Mouse (Mus musculus) limb, embryonic 15.5 days (tissue): ENCODE measurements around the gene Lsp1. TPM values are rescaled to one million over a fixed set of nuclear protein-coding genes. Genes with fewer than 3 reads are reported as not detected.
A peak's percentile ranks its signal among the peaks of the same experiment; 100 is the strongest.

Source experiments
- ATAC-seq: fragments of 200-750 bp; cut with Nextera tagmentation; 2 replicates; pipeline ENCODE4 v1.8.0; 2017; ENCODE audit warnings: low read depth, moderate TSS enrichment; ENCODE audit not compliant: insufficient number of reproducible peaks, low FRiP score, low TSS enrichment
- H3K27ac ChIP-seq: fragments of 300-500 bp; sonication (generic); 2 replicates; pipeline ENCODE4 v1.5.1; 2015; ENCODE audit warnings: moderate library complexity, mild to moderate bottlenecking, inconsistent platforms
- H3K27me3 ChIP-seq: fragments of 300-500 bp; sonication (generic); 2 replicates; pipeline ENCODE4 v1.6.1; 2015; ENCODE audit warnings: inconsistent platforms
- H3K36me3 ChIP-seq: fragments of 300-500 bp; sonication (generic); 2 replicates; pipeline ENCODE4 v1.6.1; 2015; ENCODE audit warnings: inconsistent platforms
- H3K4me1 ChIP-seq: fragments of 300-500 bp; sonication (generic); 2 replicates; pipeline ENCODE4 v1.6.1; 2015; ENCODE audit warnings: inconsistent platforms
- H3K4me2 ChIP-seq: fragments of 300-500 bp; sonication (generic); 2 replicates; pipeline ENCODE4 v1.6.1; 2015; ENCODE audit warnings: mild to moderate bottlenecking, inconsistent platforms
- H3K4me3 ChIP-seq: fragments of 300-500 bp; sonication (generic); 2 replicates; pipeline ENCODE4 v1.5.1; 2015; ENCODE audit warnings: mild to moderate bottlenecking, inconsistent platforms
- H3K9ac ChIP-seq: fragments of 300-500 bp; sonication (generic); 2 replicates; pipeline ENCODE4 v1.6.1; 2015; ENCODE audit warnings: inconsistent platforms
- H3K9me3 ChIP-seq: fragments of 300-500 bp; sonication (generic); 2 replicates; pipeline ENCODE4 v1.6.1; 2016; ENCODE audit warnings: inconsistent platforms
- WGBS: fragments of 180-500 bp; shearing (Covaris S2); methylation state at CpG from one replicate; pipeline ENCODE4 v1.1.7; 2015; 5-methylcytosine and 5-hydroxymethylcytosine counted together
- polyA plus RNA-seq: library from polyadenylated mRNA; unstranded; fragments of >200 nt; fragmentation: Nextera tagmentation; extraction: Ambion mirVana; gene quantifications from 2 replicates; pipeline ENCODE4 v1.2.1, GENCODE M21; 2015

The Lsp1 gene
- polyA plus RNA-seq, 1 experiment from 2014 or later: 57.3 TPM

DNA sequence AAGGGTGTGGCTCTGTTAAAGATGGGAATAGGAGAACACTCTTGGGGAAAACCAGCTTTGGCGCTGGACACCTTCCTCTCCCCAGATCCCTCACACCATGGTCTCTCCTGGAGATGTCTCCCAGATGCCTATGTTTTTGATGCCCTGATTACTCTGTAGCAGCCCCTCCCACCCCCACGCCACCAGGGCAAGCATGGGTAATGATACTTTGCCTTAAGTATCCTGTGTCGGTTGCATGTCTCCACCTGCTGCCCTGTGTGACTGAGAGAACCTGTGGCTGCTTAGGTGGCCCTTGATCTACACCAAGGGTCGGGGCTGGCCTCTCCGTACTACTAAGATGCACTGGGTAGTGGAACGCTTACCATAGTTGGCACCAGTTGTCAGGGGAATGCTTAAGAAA, 17.4 kb downstream of the Lsp1 start:
- H3K9ac ChIP-seq: no peak overlapping the region
- H3K4me1 ChIP-seq: peaks cover 68% of the 10 kb centered on the region
- peak overlapping the region; percentile 11; the same call in 1 of the 2 replicates for H3K27ac ChIP-seq

DNA sequence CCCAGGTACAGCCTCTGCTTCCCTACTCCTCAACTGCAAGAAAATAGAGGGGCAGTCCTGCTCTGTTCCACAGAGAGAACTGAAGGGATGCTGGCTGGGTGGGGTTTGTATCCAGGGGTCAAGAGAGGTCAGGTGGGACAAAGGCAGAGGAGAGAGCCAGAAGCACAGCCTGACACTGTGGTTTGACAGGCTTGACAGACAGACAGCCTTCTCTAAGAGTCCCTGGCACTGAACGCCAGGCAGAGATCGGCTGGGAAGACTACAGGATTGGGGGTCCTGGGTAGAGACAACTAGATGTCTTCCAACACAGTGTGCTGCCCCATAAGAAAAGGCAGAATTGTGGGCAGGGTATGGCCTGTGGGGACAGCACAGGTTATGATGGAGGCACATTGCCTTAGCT, 18.0 kb downstream of the Lsp1 start:
- ATAC-seq: no peak
- Histone ChIP-seq H3K9ac (no peak overlapping the region), H3K9me3 (no peaks in the 10 kb centered on the region), H3K27ac (peak overlapping the region; percentile 97), H3K4me3 (no peak overlapping the region), H3K4me2 (no peak overlapping the region), H3K27me3 (no peaks in the 10 kb centered on the region), H3K4me1 (peaks cover 73% of the 10 kb centered on the region), H3K36me3 (no peaks in the 10 kb centered on the region)
- 88% methylated on average over 2 of the region's 2 CpGs for WGBS

More for the DNA sequence above, 17.4 kb downstream of the Lsp1 start:
- Histone ChIP-seq H3K4me2 (no peak overlapping the region), H3K9me3 (no peaks in the 10 kb centered on the region), H3K36me3 (no peaks in the 10 kb centered on the region), H3K4me3 (no peak overlapping the region), H3K27me3 (no peaks in the 10 kb centered on the region)
- WGBS: 86% methylated on average over 6 of the region's 6 CpGs
- no peak for ATAC-seq

DNA sequence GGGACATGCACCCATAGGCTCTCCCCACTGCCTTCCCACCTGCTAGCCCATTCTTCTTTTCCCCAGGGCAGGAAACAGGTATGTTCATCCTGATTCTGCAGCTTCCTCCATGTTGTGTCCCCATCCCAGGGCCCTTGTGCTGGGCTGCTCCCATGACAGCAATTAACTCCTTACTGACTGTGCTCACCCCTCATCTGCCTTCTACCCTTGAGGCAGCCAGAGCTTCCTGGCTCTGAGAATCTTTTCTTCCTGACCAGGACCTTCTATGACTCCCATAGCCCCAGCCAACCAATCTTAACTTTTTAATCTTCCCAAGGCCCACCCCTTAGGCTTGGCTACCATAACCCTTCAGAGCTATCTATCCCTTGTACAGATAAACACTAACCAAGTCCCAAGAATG, 18.7 kb downstream of the Lsp1 start:
- Histone ChIP-seq H3K4me3 (no peak overlapping the region), H3K27ac (peak overlapping the region; percentile 97; the same call in 1 of the 2 replicates), H3K9me3 (no peaks in the 10 kb centered on the region), H3K4me1 (peaks cover 77% of the 10 kb centered on the region), H3K9ac (no peak overlapping the region), H3K4me2 (no peak overlapping the region), H3K27me3 (no peaks in the 10 kb centered on the region), H3K36me3 (no peaks in the 10 kb centered on the region)
- no peak for ATAC-seq

DNA sequence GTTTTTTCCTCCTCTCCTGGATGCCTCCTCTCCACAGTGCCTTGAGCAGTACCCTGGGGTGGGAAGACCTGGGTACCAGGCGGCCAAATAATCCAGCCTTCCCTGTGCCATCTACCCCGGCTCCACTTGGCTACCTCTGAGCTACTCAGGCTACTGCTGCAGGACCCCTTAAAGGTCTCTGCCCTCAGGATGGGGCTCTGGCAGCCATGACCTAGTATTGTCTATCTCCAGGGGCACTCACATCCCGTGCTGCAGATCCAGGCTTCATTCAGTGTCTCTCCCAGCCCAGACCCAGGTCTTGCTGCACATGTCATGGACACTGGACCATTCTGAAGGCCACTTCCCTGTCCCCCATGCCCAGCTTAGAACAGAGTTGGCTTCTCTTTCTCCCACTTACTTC, 19.3 kb downstream of the Lsp1 start:
- no peak overlapping the region for H3K4me2 ChIP-seq
- H3K9ac ChIP-seq: no peak overlapping the region
- no peak for ATAC-seq
- no peaks in the 10 kb centered on the region for H3K27me3 ChIP-seq
- no peaks in the 10 kb centered on the region for H3K9me3 ChIP-seq
- H3K36me3 ChIP-seq: no peaks in the 10 kb centered on the region
- H3K4me3 ChIP-seq: no peak overlapping the region
- peak overlapping the region; percentile 97 for H3K27ac ChIP-seq
- 91% methylated on average over 3 of the region's 3 CpGs for WGBS
- H3K4me1 ChIP-seq: peaks cover 77% of the 10 kb centered on the region

DNA sequence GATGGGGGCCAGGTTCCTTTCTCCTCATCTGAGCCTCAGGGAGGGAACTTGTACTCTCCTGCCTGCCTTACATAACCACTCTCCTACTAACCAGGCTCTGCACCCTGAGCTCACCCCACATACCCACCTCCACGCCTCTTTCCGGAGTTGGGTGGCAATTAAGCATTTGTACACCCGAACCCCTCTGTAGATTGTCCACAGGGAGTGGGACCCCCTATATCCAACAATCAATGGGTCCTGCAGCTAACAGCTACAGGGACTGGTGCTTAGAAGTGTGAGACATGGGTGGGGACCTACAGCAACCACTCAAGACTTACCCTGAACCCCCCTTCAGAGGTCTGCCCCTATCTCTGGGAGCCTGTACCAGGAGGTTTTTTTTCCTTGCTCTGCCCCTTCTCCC, 20.1 kb downstream of the Lsp1 start:
- Histone ChIP-seq H3K4me1 (peaks cover 77% of the 10 kb centered on the region), H3K27me3 (no peaks in the 10 kb centered on the region), H3K9ac (no peak overlapping the region; the same call in 1 of the 2 replicates), H3K27ac (peak overlapping the region; percentile 97), H3K4me2 (no peak overlapping the region), H3K4me3 (no peak overlapping the region), H3K36me3 (0 out of 2 replicates have a peak, but pooled peaks cover 2% of the 10 kb centered on the region), H3K9me3 (no peaks in the 10 kb centered on the region)
- ATAC-seq: no peak
- 83% methylated on average over 3 of the region's 3 CpGs for WGBS

DNA sequence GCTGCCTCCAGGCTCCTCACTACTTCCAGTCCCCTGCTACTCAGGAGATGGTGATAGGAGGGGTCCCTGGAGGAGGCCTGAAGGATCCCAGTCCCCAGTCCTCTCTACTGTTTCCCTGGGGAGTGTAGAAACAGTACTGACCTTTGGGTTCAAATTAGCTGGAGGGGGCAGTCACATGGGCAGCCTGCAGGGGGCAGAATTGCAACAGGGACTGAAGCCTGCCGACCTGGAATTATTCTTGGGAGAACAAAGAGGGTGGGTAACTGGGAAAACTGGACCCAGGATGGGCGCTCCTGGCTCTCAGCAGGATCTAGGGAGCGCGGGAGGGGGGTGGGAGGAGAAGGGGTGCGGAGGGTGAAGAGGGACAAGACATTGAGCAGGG, 20.6 kb downstream of the Lsp1 start:
- Histone ChIP-seq H3K9me3 (no peaks in the 10 kb centered on the region), H3K27me3 (no peaks in the 10 kb centered on the region), H3K9ac (peak overlapping the region; percentile 26; the same call in 1 of the 2 replicates), H3K4me2 (peak overlapping the region; percentile 36), H3K4me3 (peak overlapping the region; percentile 14), H3K4me1 (peaks cover 81% of the 10 kb centered on the region), H3K36me3 (0 out of 2 replicates have a peak, but pooled peaks cover 2% of the 10 kb centered on the region), H3K27ac (peak overlapping the region; percentile 97)
- 6% methylated on average over 5 of the region's 5 CpGs for WGBS
- no peak for ATAC-seq

DNA sequence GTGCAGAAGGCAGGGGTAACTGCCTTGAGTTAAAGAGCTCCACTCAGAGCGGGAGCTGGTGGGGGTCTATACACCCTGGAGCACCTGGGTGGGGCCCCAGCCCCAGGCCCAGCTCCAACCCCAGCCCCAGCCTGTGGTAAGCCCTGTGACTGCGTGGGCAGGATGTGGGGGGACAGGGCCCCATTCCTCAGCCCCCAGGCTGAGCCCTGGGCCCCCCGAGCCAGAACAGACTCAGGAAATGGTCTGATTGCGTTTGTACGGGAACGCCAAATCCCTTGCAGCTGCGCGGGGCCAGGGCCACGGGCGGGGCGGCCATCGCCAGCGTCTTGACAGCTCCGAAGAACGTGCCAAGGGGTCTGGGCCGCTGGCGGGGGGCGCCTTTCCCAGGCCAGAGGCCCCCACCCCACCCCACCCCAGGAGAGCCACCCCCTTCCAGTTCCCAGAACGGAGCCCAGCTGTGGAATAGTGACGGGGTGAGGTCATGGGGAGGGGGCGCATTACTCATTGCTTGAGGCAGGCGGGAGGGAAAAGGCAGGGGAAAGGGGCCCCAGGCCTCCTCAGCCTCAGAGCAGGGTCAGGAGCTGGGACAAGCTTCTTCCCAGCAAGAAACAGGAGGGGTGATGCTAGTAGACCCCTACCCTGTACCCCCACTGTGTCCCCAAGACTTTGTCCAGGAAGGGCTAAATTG, 21.1 kb downstream of the Lsp1 start:
- H3K4me2 ChIP-seq: peak overlapping the region; percentile 36
- WGBS: 2% methylated on average over 22 of the region's 22 CpGs
- peak; percentile 84 for ATAC-seq
- H3K9ac ChIP-seq: peak overlapping the region; percentile 26; the same call in 1 of the 2 replicates
- H3K4me3 ChIP-seq: peak overlapping the region; percentile 14
- peak overlapping the region; percentile 97 for H3K27ac ChIP-seq
- no peaks in the 10 kb centered on the region for H3K27me3 ChIP-seq
- H3K4me1 ChIP-seq: peaks cover 82% of the 10 kb centered on the region
- H3K36me3 ChIP-seq: 0 out of 2 replicates have a peak, but pooled peaks cover 2% of the 10 kb centered on the region
- no peaks in the 10 kb centered on the region for H3K9me3 ChIP-seq

DNA sequence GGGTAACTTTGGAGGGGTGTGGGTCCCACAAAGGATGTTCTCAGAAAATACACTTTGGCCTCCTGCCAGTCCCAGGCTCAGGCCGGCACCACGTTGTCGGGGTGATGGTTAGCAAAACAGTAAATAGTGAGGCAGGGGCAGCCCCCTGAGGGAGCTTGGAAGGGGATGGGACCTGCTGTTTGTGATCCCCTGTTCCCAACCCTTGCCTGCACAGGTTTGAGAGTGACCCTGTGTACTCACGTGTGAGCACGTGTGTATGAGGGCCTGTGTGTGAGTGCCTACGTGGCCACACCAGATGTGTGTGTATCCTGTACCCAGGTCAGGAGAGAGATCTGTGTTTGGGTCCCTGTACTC, 21.6 kb downstream of the Lsp1 start:
- H3K4me2 ChIP-seq: peak overlapping the region; percentile 36
- WGBS: 2% methylated on average over 6 of the region's 6 CpGs
- H3K4me1 ChIP-seq: peaks cover 82% of the 10 kb centered on the region
- 0 out of 2 replicates have a peak, but pooled peaks cover 2% of the 10 kb centered on the region for H3K36me3 ChIP-seq
- H3K27ac ChIP-seq: peak overlapping the region; percentile 97
- 0 out of 2 replicates have a peak overlapping the region, but pooled peaks have one; percentile 8 for H3K4me3 ChIP-seq
- peak overlapping the region; percentile 26; the same call in 1 of the 2 replicates for H3K9ac ChIP-seq
- H3K27me3 ChIP-seq: no peaks in the 10 kb centered on the region
- H3K9me3 ChIP-seq: no peaks in the 10 kb centered on the region
- 0 out of 2 replicates have a peak, but pooled peaks have one; percentile 5 for ATAC-seq

DNA sequence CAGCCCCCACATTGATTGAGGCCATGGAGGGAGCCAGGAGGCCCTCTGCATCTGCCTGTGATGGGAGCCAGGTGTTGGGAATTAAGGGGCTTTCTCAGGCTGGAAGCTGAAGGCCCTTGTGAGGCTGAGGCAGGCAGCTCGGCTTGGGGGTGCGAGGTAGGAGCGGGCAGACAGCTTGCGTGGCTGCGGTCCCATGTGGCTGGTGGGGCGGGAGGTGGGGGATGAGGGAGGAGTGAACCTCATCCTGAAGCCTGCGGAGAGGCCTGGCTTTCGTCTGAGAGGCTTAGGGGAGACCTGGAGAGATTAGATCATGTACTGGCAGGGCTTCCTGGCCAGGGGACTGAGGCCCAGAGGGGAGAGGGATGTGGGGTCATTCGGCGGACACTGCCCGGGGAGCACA, 22.5 kb downstream of the Lsp1 start:
- ATAC-seq: peak; percentile 4; the same call in 1 of the 2 replicates
- 15% methylated on average over 11 of the region's 11 CpGs for WGBS
- Histone ChIP-seq H3K36me3 (0 out of 2 replicates have a peak, but pooled peaks cover 2% of the 10 kb centered on the region), H3K4me1 (peaks cover 87% of the 10 kb centered on the region), H3K27me3 (no peaks in the 10 kb centered on the region), H3K9me3 (no peaks in the 10 kb centered on the region), H3K9ac (no peak overlapping the region), H3K4me2 (no peak overlapping the region), H3K4me3 (no peak overlapping the region), H3K27ac (peak overlapping the region; percentile 97)

DNA sequence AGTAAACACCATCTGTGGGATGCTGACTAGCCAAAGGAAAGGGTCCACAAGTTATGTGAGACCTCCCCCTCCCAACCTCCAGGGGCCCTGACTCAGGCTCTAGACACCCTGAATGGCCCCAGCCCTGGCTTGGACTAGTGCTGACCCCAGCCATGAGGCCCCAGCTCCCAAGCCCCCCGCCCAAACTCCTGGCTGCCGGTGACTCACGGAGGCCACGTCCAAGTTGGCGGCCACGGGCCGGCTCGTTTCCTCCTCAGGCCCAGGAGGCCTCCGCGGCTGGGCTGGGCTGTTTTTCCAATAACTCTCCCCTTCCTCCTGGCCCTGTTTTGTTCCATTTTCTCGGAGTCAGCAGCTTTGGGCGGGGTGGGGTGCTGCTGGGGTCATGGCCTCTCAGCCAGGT, 24.2 kb downstream of the Lsp1 start:
- no peak for ATAC-seq
- H3K27me3 ChIP-seq: no peaks in the 10 kb centered on the region
- no peak overlapping the region for H3K4me2 ChIP-seq
- H3K4me3 ChIP-seq: no peak overlapping the region
- no peaks in the 10 kb centered on the region for H3K9me3 ChIP-seq
- peak overlapping the region; percentile 97 for H3K27ac ChIP-seq
- H3K36me3 ChIP-seq: peaks cover 14% of the 10 kb centered on the region
- 39% methylated on average over 12 of the region's 12 CpGs for WGBS
- peaks cover 92% of the 10 kb centered on the region for H3K4me1 ChIP-seq
- H3K9ac ChIP-seq: no peak overlapping the region

DNA sequence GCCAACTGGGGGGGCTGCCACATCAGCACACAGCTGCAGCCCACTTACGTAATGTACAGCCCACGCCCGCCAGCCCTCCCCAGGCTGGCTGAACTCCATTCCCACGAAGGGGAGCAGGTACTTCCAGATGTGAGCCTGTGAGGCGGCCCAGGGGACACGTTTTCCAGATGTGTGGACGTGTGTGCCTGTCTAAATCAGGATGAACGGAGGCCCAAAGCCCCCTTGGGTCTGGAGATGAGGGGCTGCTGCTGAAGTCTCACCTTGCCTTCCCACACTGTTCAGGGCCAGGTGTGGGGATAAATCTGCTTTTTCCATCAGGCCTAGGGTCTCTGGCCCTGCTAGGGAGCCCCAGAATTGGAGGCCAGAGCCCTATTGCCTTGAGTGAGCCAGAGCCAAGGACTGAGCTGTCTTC, 26.1 kb downstream of the Lsp1 start:
- Histone ChIP-seq H3K27me3 (no peaks in the 10 kb centered on the region), H3K9ac (no peak overlapping the region), H3K9me3 (no peaks in the 10 kb centered on the region), H3K4me3 (no peak overlapping the region), H3K4me2 (0 out of 2 replicates have a peak overlapping the region, but pooled peaks have one; percentile 10), H3K4me1 (peaks cover 73% of the 10 kb centered on the region), H3K27ac (peak overlapping the region; percentile 97), H3K36me3 (peaks cover 31% of the 10 kb centered on the region)
- 25% methylated on average over 8 of the region's 8 CpGs for WGBS
- ATAC-seq: 0 out of 2 replicates have a peak, but pooled peaks have one; percentile 16

DNA sequence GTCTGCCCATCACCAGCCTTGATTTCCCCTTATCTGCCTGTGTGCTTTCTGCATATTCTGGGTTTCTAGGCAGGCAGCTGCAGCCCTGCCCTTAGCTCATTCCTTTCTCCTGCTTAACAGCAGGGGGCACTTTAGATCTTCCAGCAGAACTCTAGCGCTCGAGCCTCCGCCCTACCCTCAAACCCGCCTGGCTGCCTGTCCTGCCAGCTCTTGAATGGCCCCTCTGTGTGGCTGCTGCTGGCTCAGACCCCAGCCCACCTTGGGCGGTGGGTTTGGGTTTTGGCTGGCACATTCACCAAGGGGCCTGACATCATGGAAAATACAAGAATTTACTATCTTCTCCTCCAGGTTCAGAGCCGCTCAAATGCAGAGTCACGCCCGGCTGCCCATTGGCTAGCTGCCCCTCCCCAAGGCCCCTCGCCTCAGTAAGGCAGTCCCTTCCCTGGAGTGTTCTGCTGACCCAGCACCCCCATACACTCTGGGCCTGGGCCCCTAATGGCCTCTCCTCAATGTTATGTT, 26.8 kb downstream of the Lsp1 start:
- peak; percentile 77 for ATAC-seq
- Histone ChIP-seq H3K27ac (peak overlapping the region; percentile 97), H3K4me3 (no peak overlapping the region), H3K9ac (no peak overlapping the region), H3K4me1 (peaks cover 67% of the 10 kb centered on the region), H3K27me3 (no peaks in the 10 kb centered on the region), H3K9me3 (no peaks in the 10 kb centered on the region), H3K36me3 (peaks cover 37% of the 10 kb centered on the region), H3K4me2 (peak overlapping the region; percentile 10; the same call in 1 of the 2 replicates)
- WGBS: 11% methylated on average over 9 of the region's 9 CpGs
